Mouse (Mus musculus) liver, embryonic 16.5 days (tissue): ENCODE data around the gene Gm26965. TPM values are rescaled to one million over a fixed set of nuclear protein-coding genes. Genes with fewer than 3 reads are reported as not detected.
"Not testable (repeated sequence)": the region's sequence is repeated elsewhere in the genome, so short reads cannot be mapped to it uniquely, and the experiment has no call there.

ENCODE experiments used
- ATAC-seq: fragments of 200-750 bp; cut with Nextera tagmentation; 2 replicates; pipeline ENCODE4 v1.8.0; 2017; ENCODE audit warnings: low read depth, mild to moderate bottlenecking, moderate number of reproducible peaks, moderate library complexity
- H3K27ac ChIP-seq: fragments of 300-500 bp; sonication (generic); 2 replicates; pipeline ENCODE4 v1.5.1; 2014; ENCODE audit warnings: mild to moderate bottlenecking, low read length
- H3K27me3 ChIP-seq: fragments of 300-500 bp; sonication (generic); 2 replicates; pipeline ENCODE4 v1.6.1; 2014; ENCODE audit warnings: low read depth, low read length, mixed read lengths; ENCODE audit not compliant: control insufficient read depth, insufficient read depth
- H3K36me3 ChIP-seq: fragments of 300-500 bp; sonication (generic); 2 replicates; pipeline ENCODE4 v1.6.1; 2014; ENCODE audit warnings: mild to moderate bottlenecking; ENCODE audit not compliant: control insufficient read depth, insufficient read depth
- H3K4me1 ChIP-seq: fragments of 300-500 bp; sonication (generic); 2 replicates; pipeline ENCODE4 v1.6.1; 2014; ENCODE audit warnings: low read depth, low read length, mixed read lengths; ENCODE audit not compliant: control insufficient read depth
- H3K4me2 ChIP-seq: fragments of 300-500 bp; sonication (generic); 2 replicates; pipeline ENCODE4 v1.6.1; 2014; ENCODE audit warnings: low read depth, low read length, mixed read lengths
- H3K4me3 ChIP-seq: fragments of 300-500 bp; sonication (generic); 2 replicates; pipeline ENCODE4 v1.5.1; 2014; ENCODE audit warnings: low read depth, mild to moderate bottlenecking, low read length
- H3K9ac ChIP-seq: fragments of 300-500 bp; sonication (generic); 2 replicates; pipeline ENCODE4 v1.6.1; 2014; ENCODE audit warnings: low read depth, low read length
- H3K9me3 ChIP-seq: fragments of 300-500 bp; sonication (generic); replicated peaks from 2 replicates; pipeline ENCODE4 v1.6.1; 2016; ENCODE audit warnings: low read length; ENCODE audit not compliant: control insufficient read depth
- WGBS: fragments of 180-500 bp; shearing (Covaris S2); extraction: QIAGEN DNeasy Blood & Tissue Kit; methylation state at CpG from one replicate; pipeline ENCODE4 v1.1.7; 2014; ENCODE audit not compliant: insufficient replicate concordance; 5-methylcytosine and 5-hydroxymethylcytosine counted together
- polyA plus RNA-seq: library from polyadenylated mRNA; unstranded; fragments of >200 nt; fragmentation: Nextera tagmentation; extraction: Ambion mirVana; gene quantifications from 2 replicates; pipeline ENCODE4 v1.2.1, GENCODE M21; 2015

The Gm26965 gene
- polyA plus RNA-seq, 1 experiment from 2014 or later, result not detected

- H3K36me3 ChIP-seq, result peaks cover 27% of the 10 kb centered on the region
- no peaks in the 10 kb centered on the region for H3K27me3 ChIP-seq
- no peaks in the 10 kb centered on the region for H3K9me3 ChIP-seq
- no peak overlapping the region for H3K9ac ChIP-seq
- 58% methylated on average over 1 of the region's 1 CpGs for WGBS
- peaks cover 9% of the 10 kb centered on the region; the same call in 1 of the 2 replicates for H3K4me1 ChIP-seq
- H3K4me2 ChIP-seq, result no peak overlapping the region
- no peak overlapping the region for H3K27ac ChIP-seq
- ATAC-seq, result no peak
- H3K4me3 ChIP-seq, result no peak overlapping the region
These were observed 30.3 kb downstream of the Gm26965 start for GRCm38 (mm10) chr13:67495631-67496030.

- Histone ChIP-seq H3K4me1 (peaks cover 8% of the 10 kb centered on the region), H3K4me2 (peak overlapping the region; percentile 84), H3K9me3 (no peaks in the 10 kb centered on the region), H3K36me3 (no peaks in the 10 kb centered on the region), H3K27ac (peak overlapping the region; percentile 25; the same call in 1 of the 2 replicates), H3K4me3 (peak overlapping the region; percentile 78), H3K27me3 (no peaks in the 10 kb centered on the region), H3K9ac (peak overlapping the region; percentile 54)
- 23% methylated on average over 8 of the region's 8 CpGs for WGBS
- ATAC-seq, result no peak
These were observed 41.5 kb downstream of the Gm26965 start for GRCm38 (mm10) chr13:67484424-67484811.

- H3K9ac ChIP-seq, result peak within 1 kb of the TSS; percentile 83
- no peaks in the 10 kb centered on the region for H3K27me3 ChIP-seq
- no peaks in the 10 kb centered on the region for H3K9me3 ChIP-seq
- 3% methylated on average over 20 of the region's 20 CpGs for WGBS
- H3K4me2 ChIP-seq, result peak within 1 kb of the TSS; percentile 84
- H3K27ac ChIP-seq, result peak within 1 kb of the TSS; percentile 90
- ATAC-seq, result peak; percentile 91
- peak within 1 kb of the TSS; percentile 78 for H3K4me3 ChIP-seq
- peaks cover 8% of the 10 kb centered on the region for H3K4me1 ChIP-seq
- H3K36me3 ChIP-seq, result no peaks in the 10 kb centered on the region
These were observed 42.1 kb downstream of the Gm26965 start, which contains the start of gene Zfp874b for GRCm38 (mm10) chr13:67483625-67484423. Gene Zfp874b (minus strand): TSS chr13:67484258.

GRCm38 (mm10) chr13:67481528-67481927 is 44.4 kb downstream of the Gm26965 start:
- Histone ChIP-seq H3K4me1 (peaks cover 8% of the 10 kb centered on the region), H3K27ac (no peak overlapping the region), H3K4me3 (no peak overlapping the region), H3K4me2 (no peak overlapping the region), H3K27me3 (no peaks in the 10 kb centered on the region), H3K9ac (no peak overlapping the region), H3K36me3 (peaks cover 2% of the 10 kb centered on the region; the same call in 1 of the 2 replicates), H3K9me3 (no peaks in the 10 kb centered on the region)
- 53% methylated on average over 4 of the region's 4 CpGs for WGBS
- ATAC-seq, result no peak

- Histone ChIP-seq H3K27ac (no peak overlapping the region), H3K4me3 (no peak overlapping the region), H3K9ac (no peak overlapping the region), H3K4me1 (no peaks in the 10 kb centered on the region), H3K36me3 (peaks cover 6% of the 10 kb centered on the region), H3K27me3 (no peaks in the 10 kb centered on the region), H3K9me3 (no peaks in the 10 kb centered on the region), H3K4me2 (no peak overlapping the region)
- no peak for ATAC-seq
- WGBS, result 60% methylated on average over 3 of the region's 3 CpGs
These were observed 56.7 kb downstream of the Gm26965 start for GRCm38 (mm10) chr13:67469274-67469673.

GRCm38 (mm10) chr13:67463506-67464185 is 62.3 kb downstream of the Gm26965 start:
- not testable (repeated sequence) for H3K4me1 ChIP-seq, H3K9ac ChIP-seq, ATAC-seq, H3K27ac ChIP-seq, H3K36me3 ChIP-seq, H3K4me3 ChIP-seq, H3K9me3 ChIP-seq, H3K27me3 ChIP-seq, H3K4me2 ChIP-seq
- WGBS, result 23% methylated on average over 2 of the region's 5 CpGs

GRCm38 (mm10) chr13:67452021-67452309 is 74.0 kb downstream of the Gm26965 start:
- ATAC-seq, result no peak
- WGBS, result 10% methylated on average over 3 of the region's 3 CpGs
- peak overlapping the region; percentile 58; the same call in 1 of the 2 replicates for H3K9ac ChIP-seq
- H3K4me2 ChIP-seq, result peak overlapping the region; percentile 68
- peaks cover 3% of the 10 kb centered on the region; the same call in 1 of the 2 replicates for H3K36me3 ChIP-seq
- no peaks in the 10 kb centered on the region for H3K27me3 ChIP-seq
- H3K27ac ChIP-seq, result peak overlapping the region; percentile 44; the same call in 1 of the 2 replicates
- H3K4me3 ChIP-seq, result peak overlapping the region; percentile 73
- H3K9me3 ChIP-seq, result no peaks in the 10 kb centered on the region
- no peaks in the 10 kb centered on the region; the same call in 1 of the 2 replicates for H3K4me1 ChIP-seq

GRCm38 (mm10) chr13:67451172-67452020 is 74.6 kb downstream of the Gm26965 start, which contains the start of gene Zfp874a:
Gene Zfp874a (minus strand): TSS chr13:67451624.
- no peaks in the 10 kb centered on the region for H3K9me3 ChIP-seq
- peaks cover 3% of the 10 kb centered on the region; the same call in 1 of the 2 replicates for H3K36me3 ChIP-seq
- no peaks in the 10 kb centered on the region for H3K27me3 ChIP-seq
- peak within 1 kb of the TSS; percentile 72 for H3K27ac ChIP-seq
- peak; percentile 97 for ATAC-seq
- H3K4me2 ChIP-seq, result peak within 1 kb of the TSS; percentile 68
- H3K9ac ChIP-seq, result peak within 1 kb of the TSS; percentile 70
- no peaks in the 10 kb centered on the region; the same call in 1 of the 2 replicates for H3K4me1 ChIP-seq
- 2% methylated on average over 20 of the region's 20 CpGs for WGBS
- H3K4me3 ChIP-seq, result peak within 1 kb of the TSS; percentile 73
